Mouse (Mus musculus): ENCODE measurements around the gene Jakmip3. TPM values are rescaled to one million over a fixed set of nuclear protein-coding genes. Genes with fewer than 3 reads are reported as not detected.

The Jakmip3 gene
- total RNA-seq, 4 experiments from 2014 or later: 0.10 to 0.17 (median 0.13) TPM; not detected in 1

DNA sequence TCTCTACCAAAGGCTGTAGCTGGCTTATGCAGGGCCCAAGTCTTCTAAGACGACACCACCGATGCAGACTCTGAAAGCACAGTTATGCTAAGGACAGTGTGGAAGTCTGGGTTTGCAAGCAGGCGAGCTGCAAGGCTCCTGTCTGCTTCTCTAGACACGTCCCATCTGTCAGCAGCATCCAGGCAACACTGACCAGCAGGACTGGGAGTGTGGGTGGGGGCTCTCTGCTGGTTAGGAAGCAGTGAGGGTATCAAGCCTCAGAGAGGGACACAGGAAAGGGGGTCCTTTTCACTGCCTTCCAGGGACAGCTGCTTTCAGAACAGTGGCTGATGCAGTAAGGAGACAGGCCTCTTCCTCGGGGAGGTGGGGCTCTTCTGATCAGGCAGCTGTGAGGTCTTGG lies 86.6 kb downstream of the Jakmip3 start:
- DNase-seq (ENCODE audit: low spot score in 2 of 2): no peak

- DNase-seq (ENCODE audit: low spot score in 2 of 2): no peak
Observed at GRCm38 (mm10) chr7:139031215-139031614, 90.7 kb downstream of the Jakmip3 start.

DNA sequence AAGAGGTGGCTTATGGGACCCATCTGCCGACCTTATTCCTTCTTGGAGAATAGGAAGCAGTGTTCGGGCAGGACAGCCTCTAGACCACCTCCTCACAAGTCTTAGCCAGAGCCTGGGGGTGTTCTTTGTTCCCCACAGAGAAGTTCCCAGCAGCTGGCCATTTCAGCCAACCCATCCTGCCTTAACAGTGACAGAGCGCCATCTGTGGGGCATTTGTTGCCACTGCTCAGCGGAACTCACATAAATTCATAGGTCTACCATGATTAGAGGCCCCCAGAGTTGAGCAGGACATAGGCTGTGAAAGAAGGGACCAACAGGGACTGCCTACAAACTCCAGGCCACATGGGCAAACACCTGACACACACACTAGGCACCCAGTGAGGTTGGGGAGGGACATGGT lies 122.9 kb downstream of the Jakmip3 start:
- DNase-seq (ENCODE audit: low spot score in 2 of 2): no peak

GRCm38 (mm10) chr7:139068182-139068623 lies 127.7 kb downstream of the Jakmip3 start:
- DNase-seq (ENCODE audit: low spot score in 2 of 2): peak in 1 of 2 experiments; percentile 20

- DNase-seq (ENCODE audit: low spot score in 2 of 2): no peak
Observed at GRCm38 (mm10) chr7:139074189-139074588, 133.7 kb downstream of the Jakmip3 start.

- DNase-seq (ENCODE audit: low spot score in 2 of 2): no peak
Observed at GRCm38 (mm10) chr7:139075054-139075794, 134.7 kb downstream of the Jakmip3 start.

DNA sequence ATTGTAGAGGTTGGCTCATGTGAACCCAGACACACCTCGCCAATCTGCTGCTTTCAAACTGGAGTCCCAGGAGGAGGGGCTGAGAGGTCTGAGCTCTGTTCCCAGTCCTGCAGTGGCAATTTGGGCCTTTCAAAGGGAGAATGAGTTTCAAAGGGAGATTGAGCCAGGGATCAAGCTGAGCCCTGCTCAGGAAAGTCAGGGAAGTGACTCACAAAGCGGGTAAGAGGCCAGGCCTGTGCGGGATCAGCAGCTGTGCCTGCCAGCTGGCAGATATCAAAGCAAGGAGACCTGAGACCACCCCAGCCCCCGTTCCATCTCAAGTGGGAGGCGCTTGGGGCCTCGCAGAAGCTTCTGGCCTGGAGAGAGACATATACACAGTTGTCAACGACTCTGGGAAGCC lies 136.8 kb downstream of the Jakmip3 start:
- no peak for DNase-seq (ENCODE audit: low spot score in 2 of 2)

- no peak for DNase-seq (ENCODE audit: low spot score in 2 of 2)
Observed at GRCm38 (mm10) chr7:139078181-139078580, 137.7 kb downstream of the Jakmip3 start.

DNA sequence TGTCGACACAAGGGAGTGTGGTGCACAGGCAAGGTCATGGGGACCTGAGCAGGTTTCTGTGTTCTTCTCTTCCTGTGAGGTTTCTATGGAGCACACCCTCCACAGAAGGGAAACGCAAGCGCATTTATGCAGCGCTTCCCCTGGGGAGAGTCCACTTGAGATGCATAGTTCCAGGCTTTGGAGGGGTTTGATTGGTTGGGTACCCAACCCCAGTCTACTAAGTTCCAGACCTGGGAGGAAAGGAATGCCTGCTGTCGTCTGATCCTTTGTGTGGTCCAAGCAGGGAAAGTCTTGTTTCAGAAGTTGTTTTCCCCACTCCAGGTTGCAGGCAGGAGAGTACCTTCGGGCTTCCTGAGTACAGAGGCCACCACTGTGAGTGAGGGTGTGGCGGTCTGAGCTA lies 138.6 kb downstream of the Jakmip3 start:
- no peak for DNase-seq (ENCODE audit: low spot score in 2 of 2)

DNA sequence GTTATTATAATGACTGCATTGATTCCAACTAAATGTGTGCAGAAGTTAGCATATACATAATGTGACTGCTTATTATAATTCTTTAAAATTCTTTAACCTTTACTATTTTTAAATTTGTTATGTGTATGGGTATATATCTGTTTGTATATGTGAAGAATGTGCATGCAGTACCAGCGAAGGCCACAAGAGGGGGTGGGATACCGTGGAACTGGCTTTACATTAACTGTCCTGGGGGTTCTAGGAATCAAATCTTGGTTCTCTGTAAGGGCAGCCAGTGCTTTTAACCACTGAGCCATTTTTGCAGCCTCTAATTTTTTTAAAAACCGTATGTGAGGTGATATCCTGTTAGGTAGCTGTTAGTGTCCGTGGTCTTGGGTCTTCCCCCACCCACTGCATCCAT lies 140.2 kb downstream of the Jakmip3 start:
- no peak for DNase-seq (ENCODE audit: low spot score in 2 of 2)

DNA sequence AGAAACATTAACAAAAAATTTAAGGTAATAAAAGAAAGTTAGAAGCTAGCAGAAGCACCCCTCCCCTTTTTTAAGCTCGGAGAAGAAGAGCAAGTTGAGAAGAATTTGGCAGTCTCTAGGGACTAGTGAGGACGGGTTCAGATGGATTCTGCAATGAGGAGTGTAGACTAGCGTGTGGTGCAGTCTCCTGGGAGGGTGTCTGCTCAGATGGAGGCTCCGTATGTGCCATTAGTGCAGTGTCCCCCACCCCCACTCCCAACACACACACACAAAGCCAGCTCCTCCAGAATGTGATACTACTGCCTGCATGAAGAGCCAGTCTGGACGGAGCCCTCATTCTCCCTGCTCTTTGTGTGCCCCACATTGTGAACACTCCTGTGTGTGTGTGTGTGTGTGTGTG lies 140.6 kb downstream of the Jakmip3 start:
- no peak for DNase-seq (ENCODE audit: low spot score in 2 of 2)

- no peak for DNase-seq (ENCODE audit: low spot score in 2 of 2)
Observed at GRCm38 (mm10) chr7:139082281-139082680, 141.8 kb downstream of the Jakmip3 start.

- no peak for DNase-seq (ENCODE audit: low spot score in 2 of 2)
Observed at GRCm38 (mm10) chr7:139084316-139084715, 143.8 kb downstream of the Jakmip3 start.

DNA sequence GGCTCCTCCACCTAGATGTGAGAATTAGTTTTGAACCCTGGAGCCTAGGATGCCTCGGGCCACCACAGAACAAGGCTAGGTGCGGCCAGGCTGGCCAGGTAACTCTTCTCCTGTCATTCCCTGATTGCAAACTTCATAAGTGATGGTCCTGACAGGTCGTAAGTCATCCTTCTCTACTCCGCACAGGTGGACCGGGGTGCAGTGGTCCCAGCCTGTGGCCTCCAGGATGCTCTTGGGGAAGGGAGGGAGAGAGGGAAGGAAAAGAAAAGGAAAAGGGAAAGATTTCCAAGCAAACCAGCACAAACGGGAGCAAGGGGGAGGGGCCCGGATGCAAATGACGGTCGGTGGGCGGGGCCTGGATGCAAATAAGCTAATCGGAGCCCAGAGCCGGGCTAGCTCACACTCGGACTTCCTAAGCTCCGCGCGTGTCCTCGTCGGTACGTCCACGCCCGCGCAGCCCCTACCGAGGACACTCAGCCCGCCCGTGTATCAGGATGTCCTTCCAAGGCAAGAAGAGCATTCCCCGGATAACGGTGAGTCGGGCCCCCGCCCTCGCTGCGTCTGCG lies 145.2 kb downstream of the Jakmip3 start, which contains the start of gene Dpysl4:
Dpysl4 (plus strand) TSS at position 373 of the 566 bp plus-strand sequence.
- peak in 1 of 2 experiments; percentile 8 for DNase-seq (ENCODE audit: low spot score in 2 of 2)

- DNase-seq (ENCODE audit: low spot score in 2 of 2): no peak
Observed at GRCm38 (mm10) chr7:139086195-139087158, 145.9 kb downstream of the Jakmip3 start.

DNA sequence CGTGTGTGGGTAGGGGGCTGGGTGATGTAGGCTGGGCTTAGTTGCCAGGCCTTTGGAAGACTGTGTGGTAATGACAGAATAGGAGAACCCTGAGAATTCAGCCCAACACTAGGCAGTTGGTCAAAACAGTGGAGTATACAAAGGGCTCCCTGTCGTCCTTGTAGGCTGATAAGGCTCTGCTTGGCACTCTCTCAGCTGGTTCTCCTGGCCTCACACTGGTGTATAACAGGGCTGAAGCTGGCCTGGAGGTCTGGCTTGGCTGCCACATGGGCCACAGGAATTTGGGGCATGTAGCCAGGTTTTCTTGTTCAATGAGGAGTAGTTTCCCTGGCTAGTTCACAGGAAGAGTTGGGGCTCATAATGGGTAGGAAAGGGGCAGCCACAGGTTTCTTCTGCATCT lies 147.3 kb downstream of the Jakmip3 start:
- DNase-seq (ENCODE audit: low spot score in 2 of 2): no peak

- no peak for DNase-seq (ENCODE audit: low spot score in 2 of 2)
Observed at GRCm38 (mm10) chr7:139089892-139090874, 149.7 kb downstream of the Jakmip3 start.

DNA sequence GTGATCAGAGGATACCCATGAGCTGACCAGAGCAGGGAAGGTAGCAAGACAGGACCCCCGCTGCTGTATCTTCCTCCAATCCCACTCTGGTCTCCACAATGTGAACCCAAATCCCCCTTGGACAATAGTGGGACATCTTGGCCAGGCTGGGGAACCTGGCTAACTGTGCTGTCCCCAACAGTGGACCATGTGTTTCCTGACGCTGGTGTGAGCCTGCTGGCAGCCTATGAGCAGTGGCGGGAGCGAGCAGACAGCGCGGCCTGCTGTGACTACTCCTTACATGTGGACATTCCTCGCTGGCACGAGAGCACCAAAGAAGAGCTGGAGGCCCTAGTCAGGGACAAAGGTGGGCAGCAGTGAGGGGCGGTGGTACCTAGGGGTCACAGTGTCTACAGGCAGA lies 151.2 kb downstream of the Jakmip3 start:
- DNase-seq (ENCODE audit: low spot score in 2 of 2): no peak

DNA sequence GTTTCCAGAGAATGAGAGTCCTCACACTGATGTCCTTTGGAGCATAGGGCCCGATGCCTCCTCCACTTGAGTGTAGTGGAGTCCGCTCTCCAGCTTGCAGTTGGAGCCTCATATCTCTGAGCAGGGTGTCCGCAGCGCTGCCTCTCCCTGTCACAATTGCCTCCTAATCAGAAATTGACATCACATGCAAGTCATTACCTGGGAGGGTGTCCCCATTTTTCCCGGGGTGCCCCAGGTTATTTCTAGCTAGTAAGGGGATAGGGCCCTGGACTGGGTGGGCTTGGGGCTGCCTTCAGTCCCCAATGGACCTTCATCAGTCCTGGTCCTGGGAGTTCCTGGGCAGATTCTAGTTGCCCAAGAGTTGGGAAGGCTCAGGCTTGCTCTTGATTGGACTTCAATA lies 152.1 kb downstream of the Jakmip3 start:
- DNase-seq (ENCODE audit: low spot score in 2 of 2): no peak

DNA sequence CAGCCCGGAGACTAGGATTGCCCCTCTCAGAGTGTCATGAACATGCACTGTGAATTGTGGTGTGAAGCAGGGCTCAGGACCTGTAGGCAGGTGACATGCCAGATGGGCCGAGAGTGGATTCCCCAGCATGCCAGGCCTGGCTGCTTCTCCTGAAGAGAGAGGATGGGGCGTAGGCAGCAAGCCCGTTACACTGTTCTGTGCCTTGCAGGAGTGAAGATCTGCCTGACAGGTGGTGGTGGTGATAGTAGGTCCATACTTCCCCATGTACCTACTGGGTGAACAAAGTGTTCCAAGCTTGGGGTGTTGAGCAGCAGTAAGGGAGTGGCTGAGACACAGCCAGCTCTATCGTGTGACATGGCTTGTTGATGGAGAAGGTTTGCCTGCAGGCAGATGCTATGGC lies 152.6 kb downstream of the Jakmip3 start:
- no peak for DNase-seq (ENCODE audit: low spot score in 2 of 2)

DNA sequence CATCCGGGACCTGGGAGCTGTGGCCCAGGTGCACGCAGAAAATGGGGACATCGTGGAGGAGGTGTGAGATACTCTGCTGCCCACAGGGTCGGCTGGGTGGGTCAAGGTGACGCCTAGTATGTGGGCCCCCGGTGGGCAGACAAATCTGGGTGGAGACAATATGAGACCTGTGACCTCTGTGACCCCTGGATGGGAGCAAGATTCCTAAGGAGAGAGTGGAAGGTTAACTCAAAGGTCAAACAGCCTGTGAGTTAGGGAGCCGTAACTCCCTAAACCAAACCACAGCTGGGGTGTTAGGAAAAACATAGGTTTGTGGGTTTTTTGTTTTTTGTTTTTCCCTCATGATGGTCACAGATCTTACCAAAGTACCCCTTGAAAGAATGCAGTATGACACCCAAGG lies 153.3 kb downstream of the Jakmip3 start:
- DNase-seq (ENCODE audit: low spot score in 2 of 2): no peak

All from gastrocnemius, adult 8-10 months (tissue).